Mouse (Mus musculus) brain, embryonic 14.5 days (tissue): ENCODE measurements around the gene Zmym4.
A peak's percentile ranks its signal among the peaks of the same experiment; 100 is the strongest.

Source experiments
- CTCF ChIP-seq: fragments of 200-500 bp; IDR thresholded peaks from 2 replicates; pipeline ENCODE4 v1.5.1; 2012; ENCODE audit warnings: inconsistent platforms, mild to moderate bottlenecking, moderate library complexity, borderline replicate concordance; ENCODE audit not compliant: insufficient read depth, insufficient read length; ENCODE audit errors: extremely low read depth
- POLR2A ChIP-seq: fragments of 200-500 bp; IDR thresholded peaks from 2 replicates; pipeline ENCODE4 v1.6.1; 2012; ENCODE audit warnings: mild to moderate bottlenecking, inconsistent platforms, borderline replicate concordance; ENCODE audit not compliant: poor library complexity, insufficient read depth, insufficient read length, severe bottlenecking; ENCODE audit errors: extremely low read depth

DNA sequence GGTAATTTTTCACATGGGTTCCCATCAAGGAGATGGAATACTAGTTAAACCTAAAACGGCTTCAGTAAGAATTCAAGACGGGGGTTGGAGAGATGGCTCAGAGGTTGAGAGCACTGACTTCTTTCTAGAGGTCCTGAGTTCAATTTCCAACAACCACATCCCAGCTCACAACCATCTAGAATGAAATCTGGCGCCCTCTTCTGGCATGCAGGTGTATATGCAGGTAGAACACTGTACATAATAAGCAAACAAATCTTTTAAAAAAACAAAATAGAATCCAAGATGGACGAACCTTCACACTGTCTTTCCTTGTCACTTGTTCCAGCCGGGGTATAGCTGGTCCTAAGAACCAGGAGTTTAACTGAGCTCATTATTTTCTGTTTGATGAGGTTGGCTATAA lies 24.4 kb upstream of the Zmym4 start:
- TF ChIP-seq CTCF (peak; percentile 28; the same call in 1 of the 2 replicates), POLR2A (no peak)
